Mouse (Mus musculus) lung, adult 2 months (tissue): ENCODE data around the gene Art4. TPM values are rescaled to one million over a fixed set of nuclear protein-coding genes. Genes with fewer than 3 reads are reported as not detected.

Experiments used
- DNase-seq: peaks from one replicate; pipeline ENCODE4 v3.0.0; 2022
- H3K4me1 ChIP-seq: fragments of 200-500 bp; 2 replicates; pipeline ENCODE4 v1.6.1; 2011; ENCODE audit warnings: low read length; ENCODE audit not compliant: control insufficient read depth, insufficient read depth
- H3K4me3 ChIP-seq: fragments of 200-500 bp; replicated peaks from 2 replicates; pipeline ENCODE3; 2011; ENCODE audit warnings: low read depth, mild to moderate bottlenecking, control low read depth, low read length; ENCODE audit errors: extremely low read depth
- CTCF ChIP-seq: fragments of 200-500 bp; IDR thresholded peaks from 2 replicates; pipeline ENCODE4 v1.5.1; 2011; ENCODE audit warnings: mild to moderate bottlenecking, low read length, control low read depth; ENCODE audit not compliant: insufficient read depth
- POLR2A ChIP-seq: fragments of 200-500 bp; IDR thresholded peaks from 2 replicates; pipeline ENCODE4 v1.6.1; 2011; ENCODE audit warnings: low read depth, mild to moderate bottlenecking, control low read depth, low read length, borderline replicate concordance; ENCODE audit errors: extremely low read depth
- WGBS: fragments of 180-500 bp; shearing (Covaris S2); methylation state at CpG from one replicate; pipeline ENCODE4 v1.1.7; 2018; 5-methylcytosine and 5-hydroxymethylcytosine counted together
- polyA plus RNA-seq: library from polyadenylated mRNA; depleted of rRNA; stranded (reverse); fragments of >200 nt; gene quantifications from 2 replicates; pipeline ENCODE4 v1.2.3, GENCODE M21; 2012; rRNA removed

Art4 gene
- polyA plus RNA-seq, 1 experiment: 10.3 TPM

DNA sequence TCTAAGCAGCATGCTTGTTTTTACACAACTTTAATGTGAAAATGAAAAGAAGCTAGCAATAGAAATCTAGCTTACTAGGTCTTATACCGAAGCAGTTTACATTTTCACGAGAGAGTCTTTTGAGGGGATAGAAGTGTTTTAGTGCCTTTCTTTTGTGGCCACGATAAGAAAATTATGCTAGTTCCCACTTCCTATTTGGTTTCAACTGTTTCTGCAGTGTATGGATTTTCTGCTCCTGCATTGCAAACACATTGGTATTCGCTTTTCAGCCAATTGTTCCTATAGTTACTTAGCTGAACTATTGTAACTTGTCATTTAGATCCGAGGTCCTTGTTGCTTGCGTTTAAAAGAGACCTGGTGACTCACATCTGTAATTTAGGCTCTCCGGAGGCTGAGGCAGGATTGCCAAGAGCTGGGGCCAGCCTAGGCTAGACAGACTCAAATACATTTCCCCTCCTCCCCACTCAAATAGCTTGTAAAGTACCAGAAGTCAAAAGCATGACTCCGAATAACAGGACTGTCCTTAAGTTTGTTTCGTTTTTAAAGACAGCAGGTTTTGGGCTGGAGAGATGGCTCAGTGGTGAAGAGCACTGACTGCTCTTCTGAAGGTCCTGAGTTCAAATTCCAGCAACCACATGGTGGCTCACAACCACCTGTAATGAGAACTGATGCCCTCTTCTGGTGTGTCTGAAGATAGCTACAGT, 52.7 kb downstream of the Art4 start:
- TF ChIP-seq CTCF: no peak
- no peak for TF ChIP-seq POLR2A
- no peak for DNase-seq
- H3K4me3 ChIP-seq: peak overlapping the region; percentile 56
- peaks cover 5% of the 10 kb centered on the region; the same call in 1 of the 2 replicates for H3K4me1 ChIP-seq
- 10% methylated on average over 9 of the region's 9 CpGs for WGBS

DNA sequence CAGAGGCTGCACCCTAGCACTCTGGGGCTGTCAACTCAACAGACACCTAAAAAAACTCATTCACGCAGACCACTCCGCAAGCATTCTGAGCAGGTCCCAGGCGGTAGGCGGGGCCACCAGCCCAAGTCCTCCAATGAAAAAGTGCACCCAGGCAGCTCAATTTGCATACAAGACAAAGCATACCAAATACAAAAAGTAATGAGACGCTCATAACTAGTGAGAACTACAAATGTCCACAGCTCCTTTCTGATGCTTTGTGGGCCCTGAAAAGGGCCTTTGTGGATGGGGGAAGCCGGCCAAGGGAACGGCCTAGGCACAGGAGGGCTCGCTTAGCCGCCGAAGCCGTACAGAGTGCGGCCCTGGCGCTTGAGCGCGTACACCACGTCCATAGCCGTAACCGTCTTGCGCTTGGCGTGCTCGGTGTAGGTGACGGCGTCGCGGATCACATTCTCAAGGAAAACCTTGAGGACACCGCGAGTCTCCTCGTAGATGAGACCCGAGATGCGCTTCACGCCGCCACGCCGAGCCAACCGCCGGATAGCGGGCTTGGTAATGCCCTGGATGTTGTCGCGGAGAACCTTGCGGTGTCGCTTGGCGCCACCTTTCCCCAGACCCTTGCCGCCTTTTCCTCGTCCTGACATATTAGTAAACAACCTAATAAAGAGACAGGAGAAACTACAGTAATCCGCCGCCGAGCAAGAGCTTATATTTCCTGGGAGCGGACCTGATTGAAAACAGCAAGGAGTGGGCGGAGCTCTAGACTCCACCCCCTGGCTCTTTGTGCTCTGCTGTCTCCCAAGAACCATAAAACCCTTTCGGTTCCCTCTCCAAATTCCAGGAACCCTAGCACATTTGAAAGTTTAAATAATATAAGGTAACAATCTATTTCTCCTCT, 53.5 kb downstream of the Art4 start, which contains the start of gene Hist4h4:
Hist4h4 (minus strand) TSS at position 677 of the 895 bp plus-strand sequence.
- WGBS: under 1% methylated on average over 50 of the region's 50 CpGs
- Histone ChIP-seq H3K4me1 (no peaks in the 10 kb centered on the region), H3K4me3 (peak within 1 kb of the TSS; percentile 99)
- TF ChIP-seq CTCF (no peak), POLR2A (peak; percentile 98)
- DNase-seq: peak; percentile 99

DNA sequence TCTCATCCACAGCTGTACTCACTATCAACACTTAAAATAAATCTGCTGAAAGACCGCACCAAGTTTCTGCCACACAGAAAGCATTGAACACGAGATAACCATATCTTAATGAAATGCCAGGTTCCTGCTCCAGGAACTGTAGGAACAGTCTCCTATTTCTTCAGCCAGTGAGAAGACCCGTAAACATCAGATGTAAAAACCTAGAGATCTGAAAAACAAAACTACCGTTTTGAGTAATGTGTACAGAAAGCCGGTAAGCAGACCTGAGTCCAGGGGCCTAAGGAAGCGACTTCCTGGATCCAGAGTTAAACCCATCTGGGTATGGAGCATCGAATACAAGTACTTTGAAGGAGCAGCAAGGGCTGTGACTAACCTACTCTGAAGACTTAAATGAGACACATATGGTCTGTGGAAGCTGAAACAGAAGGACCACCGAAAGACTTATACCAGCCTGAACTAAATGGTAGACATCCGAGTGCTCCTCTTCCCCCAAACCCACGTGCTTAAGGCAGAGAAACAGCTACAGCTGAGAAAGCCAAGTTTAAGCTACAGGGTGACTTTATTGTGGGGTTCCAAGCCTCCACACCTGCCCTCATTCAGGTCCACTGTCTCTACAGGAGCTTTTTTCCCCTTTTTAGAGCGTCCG, 54.3 kb downstream of the Art4 start:
- TF ChIP-seq POLR2A: no peak
- no peak for TF ChIP-seq CTCF
- Histone ChIP-seq H3K4me1 (no peaks in the 10 kb centered on the region), H3K4me3 (peak overlapping the region; percentile 7)
- 12% methylated on average over 12 of the region's 12 CpGs for WGBS
- DNase-seq: no peak

DNA sequence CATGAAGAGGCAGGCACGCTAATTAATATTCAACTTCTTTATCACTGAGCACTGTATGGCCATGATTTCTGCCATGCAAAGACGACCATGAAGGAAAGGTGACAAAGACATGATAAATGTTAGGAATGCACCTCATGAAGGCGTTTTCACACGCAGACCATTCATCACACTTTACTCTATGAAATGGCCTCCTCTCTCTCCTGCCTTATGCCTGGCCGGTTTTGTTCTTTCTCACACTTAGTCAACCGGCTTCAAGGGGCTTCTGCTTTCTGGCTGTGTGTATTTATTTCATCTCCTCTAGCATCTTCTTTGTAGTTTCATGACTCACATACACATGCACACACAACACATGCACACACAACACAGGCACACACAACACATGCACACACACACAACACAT, 56.3 kb downstream of the Art4 start:
- TF ChIP-seq CTCF: no peak
- no peak for TF ChIP-seq POLR2A
- Histone ChIP-seq H3K4me3 (no peak overlapping the region), H3K4me1 (no peaks in the 10 kb centered on the region)
- 71% methylated on average over 6 of the region's 6 CpGs for WGBS
- no peak for DNase-seq

DNA sequence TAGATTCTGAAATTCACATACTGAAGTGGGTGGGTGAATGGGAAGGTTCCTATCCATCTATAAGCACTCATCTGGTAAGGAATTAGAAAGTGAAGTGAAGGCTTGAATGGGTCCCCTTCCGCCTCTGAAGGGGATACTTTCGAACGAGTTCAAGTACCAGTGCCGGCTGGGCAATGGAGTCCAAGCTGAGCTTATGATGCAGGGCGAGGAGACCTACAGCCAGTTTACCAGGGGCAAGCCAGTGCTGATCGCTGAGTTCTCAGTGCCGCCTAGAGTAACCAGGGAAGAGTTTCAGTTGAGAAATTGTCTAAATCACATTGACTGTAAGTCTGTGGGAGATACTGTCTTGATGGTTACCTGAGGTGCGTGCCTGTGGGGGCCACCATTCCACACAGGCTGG, 56.8 kb downstream of the Art4 start:
- WGBS: 84% methylated on average over 8 of the region's 8 CpGs
- no peak overlapping the region for H3K4me3 ChIP-seq
- no peaks in the 10 kb centered on the region for H3K4me1 ChIP-seq
- TF ChIP-seq CTCF (no peak), POLR2A (no peak)
- DNase-seq: no peak

Other genes starting within 250 kb of the Art4 start
- 24.8 and 25.8 TPM in 2 replicates for gene Plbd1, start 195.8 kb downstream of the Art4 start, polyA plus RNA-seq
- gene Gucy2c, start 76.0 kb downstream of the Art4 start, polyA plus RNA-seq: 0.04 and 0.27 TPM in 2 replicates
- gene Hist4h4, start 53.3 kb downstream of the Art4 start, polyA plus RNA-seq: 0.65 and 1.1 TPM in 2 replicates
- gene H2afj, start 49.5 kb downstream of the Art4 start, polyA plus RNA-seq: 242 and 409 TPM in 2 replicates
- 0.57 and 1.0 TPM in 2 replicates for gene BC049715, start 30.1 kb downstream of the Art4 start, polyA plus RNA-seq
- 31.3 and 32.2 TPM in 2 replicates for gene Wbp11, start 29.5 kb downstream of the Art4 start, polyA plus RNA-seq
- gene Smco3, start 22.3 kb downstream of the Art4 start, polyA plus RNA-seq: 0.05 TPM in 1 of 2 replicates, not detected in the other
- 3,073 and 5,313 TPM in 2 replicates for gene Mgp, start 18.1 kb upstream of the Art4 start, polyA plus RNA-seq
- 0.26 TPM in 1 of 2 replicates, not detected in the other for gene Erp27, start 64.4 kb upstream of the Art4 start, polyA plus RNA-seq
- 0.02 and 0.20 TPM in 2 replicates for gene Pde6h, start 66.1 kb upstream of the Art4 start, polyA plus RNA-seq
- 55.5 and 82.9 TPM in 2 replicates for gene Arhgdib, start 84.2 kb upstream of the Art4 start, polyA plus RNA-seq